Mouse (Mus musculus): ENCODE results near the gene Aspn. TPM values are rescaled to one million over a fixed set of nuclear protein-coding genes. Genes with fewer than 3 reads are reported as not detected.

Gene Aspn
- polyA plus RNA-seq, 2 experiments, result 76.8 to 120 TPM

DNA sequence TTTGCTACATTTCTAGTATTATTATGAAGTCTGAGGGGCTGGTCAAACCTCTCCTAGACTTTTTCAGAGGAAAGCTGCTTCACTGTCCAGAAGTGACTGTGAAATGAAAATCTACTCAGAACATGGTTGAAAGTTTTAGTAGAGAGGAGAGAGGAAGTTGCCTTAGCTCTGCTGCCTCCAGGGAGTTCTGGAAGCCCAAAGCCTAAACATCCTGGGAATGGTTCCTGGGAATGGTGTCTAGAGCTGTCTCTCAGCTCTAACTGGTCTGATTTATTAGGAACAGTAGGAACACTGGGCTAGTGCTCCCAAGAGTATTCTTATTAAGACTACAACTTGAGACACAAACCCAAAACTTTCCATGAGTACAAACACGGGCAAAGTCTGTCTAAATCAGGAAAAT is 2.3 kb downstream of the Aspn start:
- Histone ChIP-seq H3K4me1 (ENCODE audit: control insufficient read depth, insufficient read depth, low read length) (peaks cover 19% of the 10 kb centered on the region), H3K9me3 (ENCODE audit: control insufficient read depth, low read length) (no peaks in the 10 kb centered on the region), H3K36me3 (ENCODE audit: control insufficient read depth, insufficient read depth, low read length) (no peaks in the 10 kb centered on the region), H3K4me3 (replicated peaks; ENCODE audit: low read length) (0 out of 2 replicates have a peak overlapping the region, but pooled peaks have one; percentile 2), H3K4me2 (replicated peaks; ENCODE audit: low read depth, low read length, severe bottlenecking) (peak overlapping the region; percentile 28; the same call in 1 of the 2 replicates), H3K27me3 (ENCODE audit: control insufficient read depth, insufficient read depth, low read length) (no peaks in the 10 kb centered on the region), H3K9ac (ENCODE audit: low read depth, low read length, severe bottlenecking) (no peak overlapping the region), H3K27ac (replicated peaks; ENCODE audit: low read depth, low read length) (peak overlapping the region; percentile 50; the same call in 1 of the 2 replicates)
- 62% methylated on average over 1 of the region's 1 CpGs for WGBS
- ATAC-seq (ENCODE audit: low FRiP score, low read depth) (no peak), DNase-seq (ENCODE audit: low spot score) (no peak)
- no peak for TF ChIP-seq POLR2A (IDR thresholded peaks at IDR 0.05; ENCODE audit: borderline replicate concordance, extremely low read depth, insufficient read depth, insufficient read length)

DNA sequence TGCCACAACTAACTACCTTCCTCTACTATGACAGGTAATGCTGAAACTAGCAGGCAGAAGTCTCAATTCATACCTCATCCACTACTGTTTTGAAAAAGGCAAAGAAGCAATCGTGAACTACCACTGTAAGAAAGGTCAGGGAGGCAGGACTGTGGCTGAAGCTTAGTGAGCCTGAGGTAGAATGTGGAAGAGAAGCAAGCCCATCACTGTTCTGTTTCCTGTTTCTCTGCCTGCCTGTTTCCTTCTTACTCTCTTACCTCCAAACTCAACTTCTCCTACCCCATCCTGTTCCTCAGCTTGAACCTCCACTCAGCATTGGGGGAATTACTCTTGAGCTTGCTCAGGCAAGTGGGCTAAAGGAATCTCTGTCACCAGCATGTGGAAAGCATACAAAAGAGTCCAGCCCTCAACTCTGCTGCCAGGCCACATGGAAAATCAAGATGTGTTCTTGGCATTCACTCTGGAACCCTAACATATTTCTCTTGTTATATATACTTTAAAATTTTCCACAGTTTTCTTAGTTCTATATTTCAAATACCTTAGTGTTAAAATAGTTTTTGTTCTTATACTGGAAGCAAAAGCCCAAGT is 3.4 kb downstream of the Aspn start:
- DNase-seq (ENCODE audit: low spot score) (peak; percentile 66), ATAC-seq (ENCODE audit: low FRiP score, low read depth) (no peak)
- no peaks in the 10 kb centered on the region for H3K27me3 ChIP-seq (ENCODE audit: control insufficient read depth, insufficient read depth, low read length)
- H3K4me3 ChIP-seq (replicated peaks; ENCODE audit: low read length), result no peak overlapping the region
- H3K4me1 ChIP-seq (ENCODE audit: control insufficient read depth, insufficient read depth, low read length), result peaks cover 19% of the 10 kb centered on the region
- H3K27ac ChIP-seq (replicated peaks; ENCODE audit: low read depth, low read length), result peak overlapping the region; percentile 74
- no peak overlapping the region for H3K4me2 ChIP-seq (replicated peaks; ENCODE audit: low read depth, low read length, severe bottlenecking)
- no peaks in the 10 kb centered on the region for H3K9me3 ChIP-seq (ENCODE audit: control insufficient read depth, low read length)
- no peak for TF ChIP-seq POLR2A (IDR thresholded peaks at IDR 0.05; ENCODE audit: borderline replicate concordance, extremely low read depth, insufficient read depth, insufficient read length)
- no peaks in the 10 kb centered on the region for H3K36me3 ChIP-seq (ENCODE audit: control insufficient read depth, insufficient read depth, low read length)
- no peak overlapping the region; the same call in 1 of the 2 replicates for H3K9ac ChIP-seq (ENCODE audit: low read depth, low read length, severe bottlenecking)
- WGBS, result 80% methylated on average over 1 of the region's 1 CpGs

DNA sequence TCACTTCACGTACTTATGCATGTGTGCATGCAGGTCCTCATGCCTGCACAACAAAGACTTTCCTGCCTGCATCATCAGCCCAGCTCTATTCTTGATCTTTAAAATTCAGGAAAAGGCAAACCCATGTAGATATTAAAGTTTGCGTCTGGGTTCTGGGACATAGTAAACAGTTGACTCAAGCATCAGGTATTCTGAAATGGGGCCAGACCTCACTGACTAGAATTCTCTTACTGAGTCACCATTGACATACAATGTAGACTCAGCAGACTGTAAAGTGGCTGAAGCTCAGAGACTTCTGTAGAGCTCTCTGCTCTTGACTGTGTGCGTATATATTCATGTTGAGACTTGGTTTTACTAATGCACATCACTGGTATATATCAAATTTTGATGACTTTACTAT is 5.4 kb downstream of the Aspn start:
- WGBS, result 90% methylated on average over 3 of the region's 3 CpGs

DNA sequence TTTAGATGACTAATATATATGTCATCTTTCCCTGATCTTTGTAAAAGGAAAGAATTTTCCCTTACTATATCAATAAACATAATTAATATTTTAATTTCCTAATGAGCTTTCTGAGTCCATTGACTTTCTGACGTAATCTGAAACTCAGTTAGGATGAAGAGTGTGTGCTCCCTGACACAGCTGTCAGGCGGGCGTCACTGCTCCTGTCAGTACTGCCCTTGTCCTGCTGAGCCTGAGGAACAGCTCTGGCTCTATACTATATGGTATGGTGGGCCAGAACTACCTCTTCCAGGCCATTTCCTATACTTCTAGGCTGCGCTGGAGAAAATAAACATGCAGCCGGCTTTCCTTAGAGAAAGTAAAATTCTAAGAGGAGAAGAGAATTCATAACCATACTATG is 10.3 kb downstream of the Aspn start:
- Histone ChIP-seq H3K36me3 (ENCODE audit: control insufficient read depth, insufficient read depth, low read length) (no peaks in the 10 kb centered on the region), H3K27ac (replicated peaks; ENCODE audit: low read depth, low read length) (no peak overlapping the region), H3K4me1 (ENCODE audit: control insufficient read depth, insufficient read depth, low read length) (no peaks in the 10 kb centered on the region), H3K4me3 (replicated peaks; ENCODE audit: low read length) (no peak overlapping the region), H3K4me2 (replicated peaks; ENCODE audit: low read depth, low read length, severe bottlenecking) (no peak overlapping the region), H3K27me3 (ENCODE audit: control insufficient read depth, insufficient read depth, low read length) (no peaks in the 10 kb centered on the region), H3K9me3 (ENCODE audit: control insufficient read depth, low read length) (no peaks in the 10 kb centered on the region), H3K9ac (ENCODE audit: low read depth, low read length, severe bottlenecking) (no peak overlapping the region)
- no peak for ATAC-seq (ENCODE audit: low FRiP score, low read depth)
- TF ChIP-seq POLR2A (IDR thresholded peaks at IDR 0.05; ENCODE audit: borderline replicate concordance, extremely low read depth, insufficient read depth, insufficient read length), result no peak
- no peak for DNase-seq (ENCODE audit: low spot score)
- 78% methylated on average over 5 of the region's 5 CpGs for WGBS

More for the DNA sequence above, 5.4 kb downstream of the Aspn start:
- Histone ChIP-seq H3K4me2 (replicated peaks; ENCODE audit: low read depth, low read length, severe bottlenecking) (no peak overlapping the region), H3K27ac (replicated peaks; ENCODE audit: low read depth, low read length) (no peak overlapping the region), H3K4me3 (replicated peaks; ENCODE audit: low read length) (no peak overlapping the region), H3K9ac (ENCODE audit: low read depth, low read length, severe bottlenecking) (no peak overlapping the region), H3K36me3 (ENCODE audit: control insufficient read depth, insufficient read depth, low read length) (no peaks in the 10 kb centered on the region), H3K9me3 (ENCODE audit: control insufficient read depth, low read length) (no peaks in the 10 kb centered on the region), H3K4me1 (ENCODE audit: control insufficient read depth, insufficient read depth, low read length) (peaks cover 15% of the 10 kb centered on the region), H3K27me3 (ENCODE audit: control insufficient read depth, insufficient read depth, low read length) (no peaks in the 10 kb centered on the region)
- DNase-seq (ENCODE audit: low spot score) (no peak), ATAC-seq (ENCODE audit: low FRiP score, low read depth) (no peak)
- TF ChIP-seq POLR2A (IDR thresholded peaks at IDR 0.05; ENCODE audit: borderline replicate concordance, extremely low read depth, insufficient read depth, insufficient read length), result no peak

DNA sequence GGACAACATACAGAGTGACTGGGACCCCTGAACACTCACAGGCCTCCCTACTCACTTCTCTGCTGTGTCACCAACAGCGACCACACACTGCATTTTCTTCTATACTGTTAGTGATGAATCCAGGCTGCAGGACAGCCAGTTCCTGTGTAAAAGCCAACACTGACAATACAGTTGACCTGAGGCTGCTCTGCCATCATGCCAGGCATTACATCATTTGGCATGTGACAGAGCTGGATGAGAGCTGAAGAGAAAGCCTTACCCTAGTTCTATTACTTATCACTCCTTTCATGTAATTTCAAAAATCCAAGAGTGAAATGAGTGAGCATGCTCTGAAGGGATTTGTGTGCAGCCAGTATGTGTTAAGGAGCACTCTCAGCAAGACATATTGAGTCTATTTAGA is 12.0 kb downstream of the Aspn start:
- WGBS, result 92% methylated on average over 1 of the region's 1 CpGs
- H3K9ac ChIP-seq (ENCODE audit: low read depth, low read length, severe bottlenecking), result no peak overlapping the region
- no peak for DNase-seq (ENCODE audit: low spot score)

More for the DNA sequence above, 12.0 kb downstream of the Aspn start:
- Histone ChIP-seq H3K9me3 (ENCODE audit: control insufficient read depth, low read length) (no peaks in the 10 kb centered on the region), H3K27me3 (ENCODE audit: control insufficient read depth, insufficient read depth, low read length) (no peaks in the 10 kb centered on the region), H3K4me3 (replicated peaks; ENCODE audit: low read length) (no peak overlapping the region), H3K27ac (replicated peaks; ENCODE audit: low read depth, low read length) (no peak overlapping the region), H3K4me1 (ENCODE audit: control insufficient read depth, insufficient read depth, low read length) (no peaks in the 10 kb centered on the region), H3K36me3 (ENCODE audit: control insufficient read depth, insufficient read depth, low read length) (no peaks in the 10 kb centered on the region), H3K4me2 (replicated peaks; ENCODE audit: low read depth, low read length, severe bottlenecking) (no peak overlapping the region)
- ATAC-seq (ENCODE audit: low FRiP score, low read depth), result no peak
- no peak for TF ChIP-seq POLR2A (IDR thresholded peaks at IDR 0.05; ENCODE audit: borderline replicate concordance, extremely low read depth, insufficient read depth, insufficient read length)
